Mouse (Mus musculus) inflammation-experienced regulatory T-cells, adult 6 months (primary cell): ENCODE measurements around the gene Twist1. TPM values are rescaled to one million over a fixed set of nuclear protein-coding genes. Genes with fewer than 3 reads are reported as not detected.

Source experiments
- ATAC-seq: one replicate; pipeline ENCODE4 v1.8.0; 2017
- polyA plus RNA-seq, 3 experiments: library from polyadenylated mRNA; unstranded; fragments of 100-300 nt; shearing (Covaris generic); gene quantifications; one replicate each; pipeline ENCODE4 v1.2.1; 2017

Twist1 gene
- not detected for polyA plus RNA-seq

DNA sequence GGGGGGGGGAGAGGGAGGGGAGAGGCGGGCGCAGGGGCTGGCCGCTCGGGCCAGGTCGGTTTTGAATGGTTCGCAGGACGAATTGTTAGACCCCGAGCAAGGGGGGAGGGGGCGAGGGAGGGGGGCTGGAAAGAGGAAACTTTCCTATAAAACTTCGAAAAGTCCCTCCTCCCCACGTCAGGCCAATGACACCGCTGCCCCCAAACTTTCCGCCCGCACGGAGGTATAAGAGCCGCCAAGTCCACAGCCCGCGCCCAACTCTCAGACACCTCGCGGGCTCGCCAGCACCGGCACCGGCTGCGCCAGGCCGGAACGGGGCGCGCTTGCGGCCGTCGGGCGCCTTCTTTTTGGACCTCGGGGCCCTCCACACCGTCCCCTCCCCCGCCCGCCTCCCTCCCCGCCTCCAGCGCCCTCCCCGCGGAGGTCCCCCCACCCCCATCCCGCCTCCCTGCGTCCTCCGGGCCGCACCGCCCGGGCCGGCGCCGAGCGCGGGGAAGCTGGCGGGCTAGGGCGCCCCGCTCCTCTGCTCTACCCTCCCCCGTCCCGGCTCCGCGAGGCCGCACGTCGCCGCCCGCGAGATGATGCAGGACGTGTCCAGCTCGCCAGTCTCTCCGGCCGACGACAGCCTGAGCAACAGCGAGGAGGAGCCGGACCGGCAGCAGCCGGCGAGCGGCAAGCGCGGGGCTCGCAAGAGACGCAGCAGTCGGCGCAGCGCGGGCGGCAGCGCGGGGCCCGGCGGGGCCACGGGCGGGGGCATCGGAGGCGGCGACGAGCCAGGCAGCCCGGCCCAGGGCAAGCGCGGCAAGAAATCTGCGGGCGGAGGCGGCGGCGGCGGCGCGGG, at the start of gene Twist1:
Gene Twist1 (plus strand): TSS at position 272 of the 841 bp plus-strand sequence.
- no peak for ATAC-seq

DNA sequence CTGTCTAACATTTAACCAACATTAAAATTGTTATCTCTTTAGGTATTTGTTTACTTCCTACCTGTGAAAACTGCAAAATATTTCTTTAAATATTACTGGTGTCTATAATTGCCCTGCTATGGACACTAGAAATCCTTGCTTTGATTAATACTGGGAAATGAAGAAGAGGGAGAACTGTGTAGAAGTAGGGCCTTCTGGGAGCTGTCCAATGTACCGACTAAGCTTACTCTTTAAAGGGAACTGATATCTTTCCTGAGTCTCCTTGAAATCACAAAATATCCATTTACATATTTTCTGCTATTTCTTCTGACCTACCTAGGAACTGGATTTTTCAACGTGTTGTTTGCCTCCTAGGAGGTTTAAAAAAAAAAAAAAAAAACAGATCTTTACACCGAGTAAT, 30.7 kb upstream of the Twist1 start:
- ATAC-seq: no peak

DNA sequence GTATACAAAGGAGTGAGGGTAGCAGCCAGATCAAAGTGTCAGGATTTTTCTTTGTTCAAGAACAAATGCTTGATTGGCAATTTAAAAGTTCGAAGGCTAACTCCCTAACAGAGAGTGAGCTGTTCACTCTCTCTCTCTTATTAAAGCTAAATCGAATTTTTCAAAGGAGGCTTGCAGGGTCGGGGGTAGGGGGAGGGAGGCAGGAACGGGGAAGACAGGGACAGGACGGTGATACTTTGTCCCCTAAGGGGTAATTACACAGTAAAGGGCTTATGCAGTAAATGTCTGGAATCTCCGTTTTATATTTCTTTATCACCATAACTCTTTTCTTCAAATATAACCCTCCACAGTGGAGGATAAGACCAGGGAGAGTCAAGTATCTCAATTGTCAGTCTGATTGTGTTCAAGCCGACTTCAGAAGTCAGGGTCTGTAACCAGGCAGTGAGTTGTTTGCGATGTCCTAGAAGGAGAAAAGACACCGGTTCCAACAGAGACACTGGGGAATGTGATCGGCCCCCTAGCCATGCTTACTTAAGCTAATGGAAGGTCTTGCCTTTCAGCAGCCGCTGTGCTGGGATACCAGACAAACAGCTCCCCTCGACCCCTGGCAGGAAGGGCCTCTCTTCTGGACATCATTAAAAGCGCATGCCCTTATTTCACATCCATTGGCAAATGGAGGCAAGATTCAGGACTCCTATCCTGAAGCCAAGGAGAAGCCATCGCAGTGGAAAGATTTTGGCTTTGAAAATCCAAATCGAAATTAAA, 30.0 kb upstream of the Twist1 start:
- no peak for ATAC-seq

DNA sequence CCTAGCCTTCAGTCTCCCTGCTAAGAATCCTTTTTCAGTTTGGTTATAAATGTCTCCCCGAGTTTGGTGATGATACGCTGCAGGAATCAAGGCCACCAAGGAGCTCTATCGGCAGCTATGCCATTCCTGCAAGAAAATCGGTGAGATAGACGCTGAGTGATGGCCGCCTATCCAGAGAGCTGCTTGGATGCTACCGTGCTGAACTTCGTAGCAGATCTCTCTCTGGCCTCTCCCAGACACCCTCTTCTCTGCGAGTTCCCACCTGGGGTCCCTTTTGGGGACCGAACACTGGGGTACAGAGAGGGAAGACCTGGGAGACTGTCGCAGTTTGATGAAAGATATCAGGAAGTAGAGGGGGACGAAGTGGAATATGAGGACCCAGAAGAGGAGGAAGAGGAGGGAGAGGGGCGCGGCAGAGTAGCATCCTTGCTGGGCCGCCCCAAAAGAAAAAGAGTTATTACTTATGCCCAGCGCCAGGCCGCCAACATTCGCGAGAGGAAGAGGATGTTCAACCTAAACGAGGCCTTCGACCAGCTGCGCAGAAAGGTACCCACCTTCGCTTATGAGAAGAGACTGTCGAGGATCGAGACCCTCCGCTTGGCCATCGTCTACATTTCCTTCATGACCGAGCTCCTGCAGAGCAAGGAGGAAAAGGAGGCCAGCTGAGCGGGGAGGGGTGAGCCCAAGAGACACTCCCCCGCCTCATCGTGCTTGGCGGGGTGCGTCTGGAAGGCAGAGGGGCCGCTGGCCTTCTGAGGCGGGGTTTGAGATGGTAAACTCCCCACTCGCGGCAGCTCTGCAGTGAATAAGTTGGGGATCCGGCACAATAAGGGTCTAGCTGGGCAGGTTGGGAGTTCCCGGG, 28.9 kb upstream of the Twist1 start, which contains the start of gene Ferd3l:
Gene Ferd3l (plus strand): TSS at position 95 of the 862 bp plus-strand sequence.
- no peak for ATAC-seq

DNA sequence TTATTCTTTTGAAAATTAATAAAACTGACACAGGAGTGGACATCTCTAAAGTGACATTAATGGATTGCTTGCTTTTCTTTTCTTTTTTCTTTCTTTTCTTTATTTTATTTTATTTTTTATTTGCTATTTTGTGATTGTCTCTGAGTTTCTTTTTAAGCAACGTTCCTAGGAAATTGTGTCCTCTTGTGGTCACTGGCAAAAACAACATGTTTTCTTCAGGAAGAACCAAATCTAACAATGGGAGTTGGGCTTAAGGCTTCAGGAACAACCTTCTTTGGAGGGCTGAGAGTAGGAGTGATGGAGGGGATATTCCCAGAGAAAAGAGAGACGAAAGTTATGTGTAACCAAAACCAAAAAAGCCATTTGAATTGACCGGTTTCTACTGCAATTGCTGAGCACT, 4.6 kb upstream of the Twist1 start:
- no peak for ATAC-seq

DNA sequence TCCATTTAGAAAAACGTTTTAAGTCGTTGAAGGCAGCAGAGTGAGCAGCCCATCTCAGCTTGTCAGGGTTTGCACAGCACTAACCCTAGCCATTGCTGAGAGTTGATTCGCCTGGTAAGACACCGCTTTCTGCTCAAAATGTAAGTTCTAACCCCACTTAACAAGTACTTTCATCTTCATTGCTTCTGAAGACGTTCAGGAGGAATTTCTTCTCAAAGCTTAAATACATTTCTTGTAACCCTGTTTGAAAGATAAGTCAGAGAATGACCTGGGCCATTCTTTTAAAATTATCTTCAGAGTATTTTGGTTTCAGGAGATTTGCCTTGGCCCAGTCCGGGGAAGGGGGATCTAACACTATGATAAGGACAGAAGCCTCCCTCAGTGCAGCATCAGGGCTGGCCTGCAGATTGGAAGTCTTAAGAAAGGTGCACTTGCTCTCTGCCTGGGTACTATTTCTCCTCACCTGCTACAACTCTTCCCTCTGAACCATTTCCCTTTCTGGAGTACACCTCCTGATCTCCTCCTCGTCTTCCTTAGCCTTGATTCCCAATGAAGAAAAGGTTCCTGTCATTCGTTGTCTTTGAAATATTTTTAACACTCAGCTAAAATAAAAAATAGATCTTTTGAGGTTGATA, 2.4 kb upstream of the Twist1 start:
- no peak for ATAC-seq

DNA sequence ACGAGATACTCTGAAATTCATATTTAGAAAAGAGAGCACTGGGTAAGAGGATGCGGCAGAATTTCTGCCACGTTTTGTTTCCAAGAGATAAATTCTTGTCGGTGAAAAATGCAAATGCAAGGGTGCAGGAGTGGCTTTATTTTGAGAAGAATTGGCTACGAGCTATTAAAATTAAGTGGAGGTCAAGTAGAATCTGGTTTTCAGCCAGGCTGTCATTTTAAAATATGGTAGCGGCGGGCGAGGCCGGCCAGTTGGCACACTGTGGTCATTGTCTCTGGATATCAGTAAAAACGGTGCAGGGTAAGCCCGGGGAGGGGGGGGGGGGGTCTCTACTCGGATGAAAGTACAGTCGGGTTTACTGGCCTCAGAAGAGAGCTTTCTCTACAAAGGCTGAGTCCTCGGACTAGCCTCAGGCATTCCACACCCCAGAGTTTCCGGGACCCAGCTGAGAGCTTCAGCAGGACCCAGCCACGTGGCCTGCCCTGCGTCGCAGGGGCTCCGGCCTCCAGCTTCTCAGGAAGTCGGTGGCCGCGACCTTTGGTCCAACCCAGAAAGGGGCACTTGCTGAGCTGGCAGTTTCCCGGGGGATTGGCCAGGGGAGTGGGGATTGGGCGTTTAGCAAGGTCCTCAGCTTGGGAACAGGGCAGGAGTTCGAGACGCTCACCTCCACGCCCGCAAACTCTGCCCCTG, 1.7 kb upstream of the Twist1 start:
- no peak for ATAC-seq

DNA sequence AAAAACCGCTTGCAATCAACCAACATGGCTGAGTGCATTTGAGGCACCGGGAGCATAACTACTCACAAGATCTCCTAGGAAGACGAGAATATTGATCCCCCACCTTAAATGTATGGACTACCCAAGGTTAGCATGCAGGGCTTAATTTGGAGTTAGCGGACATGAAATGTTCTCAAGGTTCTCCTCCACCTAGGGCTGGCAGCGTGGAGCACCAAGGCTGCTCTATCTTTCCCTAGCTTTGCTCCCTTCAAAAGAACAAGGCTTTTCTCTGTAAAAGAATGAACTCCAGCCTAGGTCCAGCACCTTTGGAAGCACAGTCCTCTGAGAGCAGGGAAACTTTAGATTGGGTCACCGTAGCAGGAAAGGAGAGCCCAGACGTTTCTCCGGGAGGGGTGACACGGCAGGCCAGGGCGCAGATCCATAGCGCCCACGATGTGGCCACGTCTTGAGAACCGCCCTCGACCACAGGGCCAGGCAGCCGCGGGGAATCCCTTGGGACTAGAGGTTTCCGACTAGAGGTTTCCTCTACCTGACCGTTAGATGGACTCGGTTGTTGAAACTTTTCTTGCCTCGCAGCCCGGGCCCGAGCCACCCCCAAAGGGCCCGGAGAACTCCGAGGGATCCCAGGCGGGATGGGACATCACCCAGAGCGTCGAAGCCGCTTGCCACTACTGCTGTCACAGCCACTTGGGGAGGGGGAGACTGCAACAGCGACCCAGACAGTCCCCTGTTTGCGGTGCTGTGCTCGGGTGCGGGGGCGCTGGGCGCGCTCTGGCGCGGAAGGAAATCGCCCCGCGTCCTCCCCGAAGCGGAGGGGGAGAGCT, 683 bp upstream of the Twist1 start:
- ATAC-seq: no peak

DNA sequence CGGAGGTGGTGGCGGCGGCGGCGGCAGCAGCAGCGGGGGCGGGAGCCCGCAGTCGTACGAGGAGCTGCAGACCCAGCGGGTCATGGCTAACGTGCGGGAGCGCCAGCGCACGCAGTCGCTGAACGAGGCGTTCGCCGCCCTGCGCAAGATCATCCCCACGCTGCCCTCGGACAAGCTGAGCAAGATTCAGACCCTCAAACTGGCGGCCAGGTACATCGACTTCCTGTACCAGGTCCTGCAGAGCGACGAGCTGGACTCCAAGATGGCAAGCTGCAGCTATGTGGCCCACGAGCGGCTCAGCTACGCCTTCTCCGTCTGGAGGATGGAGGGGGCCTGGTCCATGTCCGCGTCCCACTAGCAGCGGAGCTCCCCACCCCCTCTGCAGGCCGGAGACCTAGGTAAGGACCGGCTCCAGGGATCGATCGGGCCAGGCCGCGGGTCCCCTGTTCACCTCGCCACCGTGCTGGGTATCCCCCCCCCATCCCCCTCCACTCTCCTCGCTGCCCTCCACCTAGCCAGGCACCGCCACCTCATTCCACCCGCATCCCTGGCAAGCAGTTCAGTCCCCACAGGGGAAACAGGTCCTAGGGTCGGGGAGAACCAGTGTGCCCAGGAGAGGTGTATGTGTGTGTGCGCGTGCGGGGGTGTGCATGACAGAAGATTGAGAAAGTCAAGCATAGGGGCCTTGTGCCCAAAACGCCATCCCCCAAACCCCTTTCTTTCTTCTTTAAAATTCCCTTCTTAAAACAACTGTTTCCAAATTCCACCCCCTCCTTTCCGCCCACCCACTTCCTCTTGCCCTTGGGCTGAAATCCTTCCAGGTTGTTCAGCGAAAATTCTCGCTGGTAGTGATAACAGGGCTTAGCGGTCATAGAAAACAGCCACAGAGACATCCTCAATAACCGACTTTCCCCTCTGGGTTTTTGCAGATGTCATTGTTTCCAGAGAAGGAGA, 1.0 kb downstream of the Twist1 start:
- no peak for ATAC-seq

DNA sequence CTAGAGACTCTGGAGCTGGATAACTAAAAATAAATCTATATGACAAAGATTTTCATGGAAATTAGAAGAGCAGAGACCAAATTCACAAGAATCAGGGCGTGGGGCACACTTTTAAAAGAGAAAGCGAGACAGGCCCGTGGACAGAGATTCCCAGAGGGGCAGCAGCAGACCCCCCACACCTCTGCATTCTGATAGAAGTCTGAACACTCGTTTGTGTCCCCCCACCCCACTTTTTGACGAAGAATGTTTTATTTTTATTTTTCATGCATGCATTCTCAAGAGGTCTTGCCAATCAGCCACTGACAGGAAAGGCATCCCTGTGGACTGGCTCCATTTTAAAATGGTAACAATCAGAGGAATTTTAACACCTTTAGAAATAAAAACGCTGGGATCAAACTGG, 1.7 kb downstream of the Twist1 start:
- no peak for ATAC-seq

DNA sequence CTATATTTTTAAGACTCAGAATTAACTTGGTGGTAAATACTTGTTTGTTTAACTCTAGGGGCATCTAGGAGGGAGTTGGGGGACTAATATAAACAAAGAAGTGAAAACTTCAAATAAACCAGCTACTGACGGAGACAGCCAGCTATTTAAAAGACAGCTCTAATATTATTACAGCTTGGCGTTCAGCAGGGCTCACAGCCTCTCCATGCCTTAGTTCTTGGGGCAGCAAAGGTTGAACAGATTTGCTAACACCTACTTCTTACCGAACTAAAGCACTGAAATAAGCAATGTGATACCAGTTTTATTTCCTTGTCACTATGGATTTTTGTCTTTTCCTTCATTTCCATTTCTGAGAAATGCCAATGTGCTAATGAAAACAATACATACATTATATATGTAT, 2.4 kb downstream of the Twist1 start:
- no peak for ATAC-seq

DNA sequence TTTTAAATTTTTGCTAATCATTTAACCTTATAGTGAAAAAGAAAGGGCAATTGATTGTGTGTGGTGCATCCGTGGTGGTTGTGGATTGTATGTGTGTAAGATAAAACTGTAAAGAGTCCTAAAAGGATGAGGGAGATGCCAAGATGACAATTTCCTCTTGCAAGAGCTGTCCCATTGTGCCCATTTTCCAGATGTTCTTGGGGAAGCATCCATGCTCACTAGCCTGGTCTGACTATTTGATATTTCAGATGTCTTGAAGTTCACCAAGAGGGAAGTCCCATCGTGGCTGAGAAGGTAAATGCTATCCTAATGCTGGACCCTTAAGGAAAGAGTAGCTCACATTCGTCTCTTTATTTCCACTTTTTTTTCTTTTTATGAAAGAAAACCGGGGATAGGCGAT, 3.5 kb downstream of the Twist1 start:
- no peak for ATAC-seq

DNA sequence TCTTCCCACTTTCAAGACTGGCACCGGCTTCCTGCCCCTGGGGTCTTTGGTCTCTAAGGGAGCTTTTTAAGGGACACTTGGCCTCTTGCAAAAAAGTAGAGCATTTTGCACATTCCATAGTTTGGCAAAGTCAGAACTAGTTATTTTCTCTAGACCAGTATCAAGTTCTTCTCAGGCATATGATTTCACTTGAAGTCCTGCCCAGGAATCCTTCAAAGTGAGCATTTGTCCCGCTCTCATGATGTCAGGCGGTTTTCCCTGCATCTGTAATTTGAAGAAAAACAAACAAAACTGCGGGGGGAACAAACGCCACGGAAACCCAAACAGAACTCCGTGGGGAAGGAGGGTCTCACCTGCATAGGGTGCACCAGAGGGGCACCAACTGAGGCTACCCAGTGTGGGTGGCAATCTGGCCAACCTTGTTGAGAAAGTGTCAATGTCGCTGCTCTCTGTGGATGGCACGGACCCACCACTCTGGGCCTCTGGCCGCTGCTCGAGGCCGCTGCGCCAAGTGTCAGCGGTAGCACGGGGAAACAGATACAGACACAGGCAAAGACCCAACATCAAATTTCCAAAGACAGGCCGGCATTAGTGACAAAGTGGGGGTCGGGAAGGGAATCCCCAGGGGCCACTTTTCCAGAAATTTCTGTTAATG, 4.8 kb downstream of the Twist1 start:
- ATAC-seq: no peak

DNA sequence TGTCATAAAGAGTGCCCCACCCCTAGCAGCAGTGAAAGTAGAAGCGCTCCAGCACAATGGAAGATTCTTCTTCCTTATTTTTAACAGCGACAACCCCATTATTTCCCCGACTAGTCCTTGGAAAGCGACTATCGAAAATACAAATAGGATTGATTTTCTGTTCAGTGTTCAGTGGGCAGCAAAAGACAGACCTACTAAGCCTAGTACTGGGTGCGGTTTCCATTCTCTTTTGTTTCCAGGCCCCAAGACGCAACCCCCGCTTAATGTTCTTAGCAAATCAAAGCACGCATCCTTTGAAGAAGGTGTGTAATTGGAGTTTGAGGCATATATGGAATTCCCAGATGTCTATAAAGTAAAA, 5.3 kb downstream of the Twist1 start:
- ATAC-seq: no peak

DNA sequence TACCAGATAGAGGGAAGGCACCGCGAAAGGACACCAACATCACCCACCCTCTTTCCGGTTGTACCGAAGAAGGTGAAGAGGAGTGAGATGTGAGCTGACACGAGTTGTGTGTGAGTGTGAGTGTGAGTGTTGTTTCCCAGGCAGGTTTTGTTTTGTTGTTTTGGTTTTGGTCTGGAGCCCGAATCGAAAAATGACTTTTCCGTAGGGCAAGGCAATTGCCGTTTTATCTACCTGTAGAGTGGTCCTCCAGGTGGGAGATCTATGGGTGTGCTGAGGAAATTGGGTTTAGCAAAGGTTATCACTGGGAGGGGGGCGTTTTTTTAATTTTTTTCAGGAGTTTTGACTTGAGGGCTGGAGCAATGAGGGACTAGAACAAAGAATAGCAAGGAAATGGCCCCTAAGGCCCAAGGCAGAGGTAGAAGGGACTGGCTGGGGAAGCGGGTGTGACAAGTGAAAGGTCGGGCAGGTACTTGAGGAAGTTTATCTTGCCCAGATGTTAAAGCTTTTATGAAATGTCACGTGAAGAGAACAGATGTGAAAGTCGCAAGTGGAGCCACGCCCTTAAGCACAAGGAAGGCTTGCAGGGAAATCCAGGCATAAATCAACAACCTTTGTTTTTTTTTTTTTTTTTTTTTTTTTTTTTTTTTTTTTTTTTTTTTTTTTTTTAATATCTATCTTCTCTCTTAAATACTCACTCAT, 6.3 kb downstream of the Twist1 start:
- no peak for ATAC-seq

DNA sequence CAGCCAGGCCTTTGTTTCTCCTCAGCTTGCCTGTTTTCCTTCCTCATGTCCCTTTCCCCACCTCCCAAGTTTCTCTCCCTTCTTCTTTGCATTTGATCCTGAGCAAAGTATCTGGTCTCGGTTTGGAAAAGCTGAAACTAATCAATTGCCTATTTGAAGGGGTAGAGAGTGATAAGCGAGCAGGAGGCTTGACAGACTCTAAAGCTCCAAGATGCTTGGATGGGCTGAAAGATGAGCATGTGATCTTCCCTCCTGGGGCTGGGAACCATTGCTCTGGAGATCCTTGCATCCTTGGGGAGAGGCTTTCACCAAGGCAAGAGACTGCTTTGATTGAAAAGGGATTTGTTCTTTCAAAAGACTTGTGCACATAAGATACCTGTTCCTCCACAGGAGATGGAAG, 7.0 kb downstream of the Twist1 start:
- ATAC-seq: no peak

DNA sequence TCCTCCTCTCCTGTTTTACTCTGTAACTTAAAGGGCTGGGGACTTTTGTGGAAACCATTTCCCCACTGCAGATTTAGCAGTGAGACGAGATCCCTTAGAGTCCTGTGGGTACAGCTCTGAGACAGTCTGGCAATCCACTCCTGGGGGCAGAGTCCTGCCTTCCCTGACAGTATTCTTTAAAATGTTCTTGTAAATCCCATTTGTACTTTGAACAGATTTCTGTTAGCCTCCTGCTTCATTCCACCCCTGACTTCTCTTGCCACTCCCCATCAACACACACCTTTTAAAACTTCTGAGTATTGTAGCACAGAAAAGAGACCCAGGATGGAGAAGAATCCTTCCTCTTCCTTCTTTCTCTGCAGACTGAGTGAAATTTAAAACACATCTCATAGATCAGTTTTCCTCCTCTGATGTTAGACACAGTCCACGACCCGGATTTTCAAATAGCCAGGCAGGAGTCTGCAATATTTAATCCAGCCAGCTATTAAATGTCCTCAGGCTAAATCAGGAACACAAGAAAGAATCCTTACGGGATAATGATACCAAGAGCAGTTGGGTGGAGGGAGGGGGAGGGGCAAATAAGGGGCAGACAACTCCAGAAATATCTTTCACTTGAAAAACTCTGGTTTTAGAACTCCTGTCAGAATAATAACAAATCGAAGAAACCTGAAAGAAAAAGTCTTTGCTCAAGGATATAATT, 8.3 kb downstream of the Twist1 start:
- ATAC-seq: no peak
